Mouse (Mus musculus) spleen, adult 2 months (tissue): ENCODE measurements at regions not wholly inside any gene's neighbourhood (a gene's known extent, or its start where the extent isn't known, plus 50 kb on each side); places are given as distances from the start of the nearest gene placed in this dataset.

Source experiments
- CTCF ChIP-seq: fragments of 200-500 bp; IDR thresholded peaks from 2 replicates; pipeline ENCODE4 v1.5.1; 2011; ENCODE audit warnings: mild to moderate bottlenecking, inconsistent platforms; ENCODE audit not compliant: insufficient read depth, insufficient read length, insufficient replicate concordance; ENCODE audit errors: extremely low read depth
- POLR2A ChIP-seq: fragments of 200-500 bp; IDR thresholded peaks from 2 replicates; pipeline ENCODE4 v1.6.1; 2011; ENCODE audit warnings: low read depth, low read length, inconsistent platforms

- TF ChIP-seq CTCF (no peak), POLR2A (no peak)
Measured at GRCm38 (mm10) chr6:143597414-143597813, 430.4 kb downstream of the Etnk1 start.
